Mouse (Mus musculus): ENCODE results near the gene Prr14.
A peak's percentile ranks its signal among the peaks of the same experiment; 100 is the strongest.
"Not testable (repeated sequence)": the region's sequence is repeated elsewhere in the genome, so short reads cannot be mapped to it uniquely, and the experiment has no call there.

Gene Prr14

DNA sequence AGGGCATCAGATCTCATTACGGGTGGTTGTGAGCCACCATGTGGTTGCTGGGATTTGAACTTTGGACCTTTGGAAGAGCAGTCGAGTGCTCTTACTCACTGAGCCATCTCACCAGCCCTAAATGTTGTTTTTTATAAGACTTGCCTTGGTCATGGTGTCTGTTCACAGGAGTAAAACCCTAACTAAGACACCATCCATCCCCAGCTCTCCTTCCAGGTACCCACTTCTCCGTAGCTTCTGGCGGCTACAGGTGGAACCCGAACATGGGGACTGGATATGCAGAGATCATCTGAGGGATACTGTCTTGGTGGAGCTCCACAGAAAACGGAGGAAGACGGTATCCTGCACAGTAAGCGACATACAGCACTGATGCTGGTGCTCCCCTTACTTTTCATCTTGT lies at the start of gene Prr14:
TSS of gene Prr14 (plus strand) at position 301 of the 400 bp plus-strand sequence.
- DNase-seq (ENCODE audit: low read depth, low spot score): not testable (repeated sequence)

DNA sequence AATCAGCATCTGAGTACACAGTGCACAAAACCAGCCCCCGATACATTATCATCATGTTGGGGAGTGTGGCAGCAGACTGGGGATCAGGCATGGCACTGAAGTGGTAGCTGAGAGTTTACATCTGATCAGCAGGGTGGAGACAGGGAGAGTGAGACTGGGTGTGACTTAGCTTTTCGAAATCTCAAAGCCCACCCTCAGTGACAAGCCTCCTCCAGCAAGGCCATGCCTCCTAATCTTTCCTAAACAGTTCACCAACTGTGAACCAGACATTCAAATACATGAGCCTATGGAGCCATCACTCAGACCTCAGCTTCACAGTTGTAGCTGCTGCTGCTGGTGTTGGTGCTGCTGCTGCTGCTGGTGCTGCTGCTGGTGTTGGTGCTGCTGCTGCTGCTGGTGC lies 48.0 kb upstream of the Prr14 start:
- no peak for DNase-seq (ENCODE audit: low read depth, low spot score)

DNA sequence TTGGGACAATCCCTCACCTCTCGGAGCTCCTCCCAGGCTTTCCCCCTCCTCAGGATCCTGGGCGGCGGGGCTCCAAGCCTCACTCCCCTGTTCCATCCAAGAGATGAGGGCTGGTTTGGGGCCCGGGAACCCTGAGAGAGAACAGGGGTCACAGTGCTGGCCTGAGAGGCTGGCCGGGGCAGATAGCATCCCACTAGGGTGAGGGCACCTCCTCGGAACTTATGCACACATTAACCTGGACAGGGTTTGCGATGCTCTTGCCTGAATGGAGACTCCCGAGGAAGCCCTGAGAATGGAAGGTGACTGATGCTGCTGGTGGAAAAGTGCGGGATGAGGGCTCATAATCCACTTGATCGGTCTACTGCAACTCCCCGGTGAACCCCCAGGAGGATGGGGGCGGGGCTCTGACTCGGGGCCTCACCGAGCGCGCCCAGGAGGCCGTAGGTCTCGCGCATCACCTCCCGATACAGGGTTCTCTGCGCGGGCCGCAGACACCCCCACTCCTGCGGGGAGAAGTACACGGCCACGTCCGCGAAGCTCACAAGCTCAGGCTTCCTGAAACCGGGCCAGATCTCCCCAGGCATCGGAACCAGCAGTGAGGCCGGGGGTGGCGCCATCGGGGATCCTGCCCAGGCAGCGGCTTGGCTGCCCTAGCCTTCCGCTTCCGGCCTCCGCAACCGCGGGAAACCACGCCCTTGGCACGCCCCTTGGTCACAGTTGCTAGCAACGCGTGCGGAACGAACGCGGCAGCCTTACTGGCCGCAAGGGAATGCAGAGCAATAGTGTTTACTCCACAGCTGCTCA lies 37.8 kb upstream of the Prr14 start, which contains the start of gene Zfp688:
TSS of gene Zfp688 (minus strand) at position 681 of the 804 bp plus-strand sequence.
- DNase-seq (ENCODE audit: low read depth, low spot score): peak; percentile 90

DNA sequence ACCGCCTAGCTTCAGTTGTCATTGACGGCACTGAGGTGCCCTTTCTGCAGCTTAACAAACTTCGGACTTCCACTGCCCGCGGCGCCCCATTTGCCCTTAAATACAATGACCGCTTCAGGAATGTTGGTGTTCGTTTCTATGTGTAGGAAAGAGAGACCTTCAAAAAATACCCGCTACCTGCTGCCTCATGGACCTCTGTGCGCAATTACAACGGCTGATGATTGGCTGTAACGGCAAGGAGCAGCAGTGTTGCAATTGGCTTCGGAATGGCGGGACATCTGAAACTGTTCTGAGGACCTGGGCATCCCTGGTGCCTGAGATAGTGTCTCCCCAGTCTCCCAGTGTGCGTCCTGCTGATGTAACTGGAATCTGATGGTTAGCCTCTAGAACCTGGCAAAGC lies 37.2 kb upstream of the Prr14 start:
- DNase-seq (ENCODE audit: low read depth, low spot score): no peak

DNA sequence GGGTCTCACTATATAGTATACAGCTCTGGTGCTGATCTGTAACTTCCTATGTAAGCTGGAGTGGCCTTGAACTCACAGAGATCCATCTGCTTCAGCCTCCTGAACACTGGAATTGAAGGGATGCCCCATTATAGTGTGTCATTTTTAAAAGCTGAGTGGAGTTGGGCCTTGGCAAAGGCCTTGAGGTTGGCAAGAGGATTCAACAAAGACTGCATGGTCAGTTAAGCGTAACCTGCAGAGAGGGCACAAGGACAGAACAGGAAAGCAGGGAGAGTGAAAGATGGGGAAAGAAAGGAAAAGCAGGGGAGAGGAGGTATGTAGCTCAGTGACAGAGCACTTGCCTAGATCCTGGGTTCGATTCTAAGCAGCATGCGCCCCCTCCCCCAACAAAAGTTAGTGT lies 34.1 kb upstream of the Prr14 start:
- no peak for DNase-seq (ENCODE audit: low read depth, low spot score)

DNA sequence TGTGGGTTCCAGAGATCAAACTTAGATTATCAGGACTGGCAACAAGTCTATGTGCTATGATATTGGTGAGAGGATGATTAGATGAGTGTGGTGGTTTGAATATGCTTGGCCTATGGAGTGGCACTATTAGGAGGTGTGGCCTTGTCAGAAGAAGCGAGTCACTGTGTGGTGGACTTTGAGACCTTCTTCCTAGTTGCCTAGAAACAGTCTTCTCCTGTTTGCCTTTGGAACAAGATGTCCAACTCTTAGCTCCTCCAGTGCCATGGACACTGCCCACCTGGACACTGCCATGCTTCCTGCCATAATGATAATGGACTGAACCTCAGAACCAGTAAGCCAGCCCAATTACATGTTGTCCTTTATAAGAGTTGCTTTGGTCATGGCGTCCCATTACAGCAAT lies 33.5 kb upstream of the Prr14 start:
- no peak for DNase-seq (ENCODE audit: low read depth, low spot score)

DNA sequence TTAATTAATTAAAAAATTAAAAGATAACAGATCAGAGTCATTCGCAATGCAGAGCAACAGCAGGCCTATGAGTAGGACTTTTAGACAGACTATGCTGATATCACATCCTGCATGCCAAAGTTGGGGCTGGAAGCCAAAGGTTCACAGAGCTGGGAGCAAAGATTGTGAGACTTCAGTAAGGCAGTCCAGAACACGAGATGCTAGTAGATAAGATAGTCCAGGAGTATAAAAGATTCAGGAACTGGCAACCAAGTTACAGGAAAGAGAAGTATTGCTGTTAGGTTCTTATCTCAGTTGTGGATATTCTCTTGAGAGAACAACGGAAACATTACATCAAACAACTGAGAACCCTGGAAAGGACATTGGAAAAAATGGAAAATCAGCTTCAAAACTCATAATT lies 33.1 kb upstream of the Prr14 start:
- DNase-seq (ENCODE audit: low read depth, low spot score): no peak

DNA sequence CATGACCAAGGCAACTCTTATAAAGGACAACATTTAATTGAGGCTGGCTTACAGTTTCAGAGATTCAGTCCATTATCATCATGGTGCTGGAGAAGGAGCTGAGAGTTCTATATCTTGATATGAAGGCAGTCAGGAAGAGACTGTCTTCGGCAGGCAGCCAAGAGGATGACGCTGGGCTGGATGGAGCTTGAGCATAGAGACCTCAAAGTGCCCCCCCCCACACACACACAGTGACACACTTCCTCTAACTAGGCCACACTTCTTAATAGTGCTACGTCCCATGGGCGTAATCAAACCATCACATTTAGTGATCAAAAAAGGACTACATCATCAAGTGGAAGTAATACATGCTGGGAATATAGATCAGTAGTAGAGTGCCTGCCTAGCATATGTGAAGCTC lies 24.2 kb upstream of the Prr14 start:
- DNase-seq (ENCODE audit: low read depth, low spot score): no peak

DNA sequence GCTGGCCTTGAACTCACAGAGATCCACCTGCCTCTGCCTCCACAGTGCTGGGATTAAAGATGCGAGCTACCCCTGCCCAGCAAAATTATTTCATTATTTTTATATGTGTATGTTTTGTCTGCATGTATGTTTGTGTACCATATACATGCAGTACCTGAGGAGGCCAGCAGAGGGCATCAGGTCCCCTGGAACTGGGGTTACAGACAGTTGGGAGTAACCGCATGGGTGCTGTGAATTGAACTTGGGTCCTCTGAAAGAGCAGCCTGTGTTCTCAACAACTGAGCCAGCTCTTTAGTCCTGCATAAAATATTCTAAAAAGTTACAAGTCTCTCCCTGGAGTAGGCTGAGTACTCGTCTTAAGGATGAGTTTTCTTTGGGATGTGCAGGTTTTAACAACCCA lies 21.7 kb upstream of the Prr14 start:
- no peak for DNase-seq (ENCODE audit: low read depth, low spot score)

DNA sequence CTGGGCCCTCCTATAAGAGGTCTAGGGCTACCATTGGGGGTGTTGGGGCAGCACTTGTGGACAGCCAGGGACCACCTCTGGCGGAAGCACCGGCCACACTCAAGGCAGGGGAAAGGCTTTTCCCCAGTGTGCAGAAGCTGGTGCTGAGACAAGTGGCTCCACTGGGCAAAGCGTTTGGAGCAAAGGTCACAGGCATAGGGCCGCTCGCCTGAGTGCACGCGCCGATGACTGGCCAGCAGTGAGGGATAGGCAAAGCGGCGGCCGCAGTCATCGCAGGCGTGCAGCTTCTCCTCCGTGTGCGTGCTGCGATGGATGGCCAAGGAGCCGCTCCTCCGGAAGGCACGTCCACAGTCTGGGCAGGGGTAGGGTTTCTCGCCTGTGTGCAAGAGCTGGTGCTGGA lies 15.4 kb upstream of the Prr14 start:
- no peak for DNase-seq (ENCODE audit: low read depth, low spot score)

DNA sequence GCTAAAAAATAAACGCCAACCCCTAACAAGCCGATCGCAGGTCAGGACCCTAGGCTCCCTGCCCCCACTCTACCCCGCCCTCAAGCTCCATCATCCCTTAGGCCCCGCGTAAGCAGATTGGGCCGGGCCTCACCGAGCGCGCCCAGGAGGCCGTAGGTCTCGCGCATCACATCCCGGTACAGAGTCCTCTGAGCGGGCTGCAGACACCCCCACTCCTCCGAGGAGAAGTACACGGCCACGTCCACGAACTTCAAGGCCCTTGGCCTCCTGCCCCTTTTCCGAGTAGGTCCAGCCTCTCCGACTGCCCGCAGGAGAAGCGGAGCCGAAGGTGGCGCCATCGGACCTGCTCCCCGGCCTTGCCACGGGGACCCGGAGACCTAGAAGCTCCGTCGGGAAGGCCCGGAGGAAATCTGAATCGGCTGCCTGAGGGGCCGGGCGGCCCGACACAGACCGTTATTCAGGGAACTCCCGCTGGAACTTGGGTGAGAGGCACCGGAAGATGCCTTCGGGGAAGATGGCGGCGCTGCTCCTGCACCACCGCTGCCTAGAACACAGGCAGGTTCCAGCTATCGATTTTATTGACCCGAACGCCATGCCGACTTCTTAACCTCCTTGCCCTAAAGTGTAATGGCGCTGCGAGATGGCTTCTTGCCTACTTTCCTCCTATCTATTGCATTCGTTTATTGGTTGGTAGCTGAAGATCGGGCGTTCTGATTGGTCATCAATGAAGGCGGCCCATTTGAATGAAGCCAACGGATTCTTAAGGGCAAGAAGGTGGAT lies 10.7 kb upstream of the Prr14 start, which contains the start of gene Zfp689:
TSS of gene Zfp689 (minus strand) at position 638 of the 780 bp plus-strand sequence.
- peak; percentile 97 for DNase-seq (ENCODE audit: low read depth, low spot score)

DNA sequence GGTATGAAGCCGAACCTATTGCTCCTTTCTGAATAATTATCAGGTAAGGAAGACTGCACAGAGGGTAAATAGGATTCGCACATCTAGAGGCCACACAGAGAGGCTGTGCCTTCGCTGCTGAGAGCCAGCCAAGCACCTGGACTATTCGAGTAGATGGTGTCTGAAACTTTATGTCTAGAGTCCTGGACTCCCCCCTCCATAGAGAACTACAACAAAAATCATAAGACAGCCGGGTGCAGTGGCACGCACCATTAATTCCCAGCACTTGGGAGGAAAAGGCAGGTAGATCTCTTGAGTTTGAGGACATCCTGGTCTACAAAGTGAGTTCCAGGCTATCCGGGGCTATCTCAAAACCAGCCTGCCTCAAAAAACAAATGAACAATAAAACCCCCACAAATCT lies 9.4 kb upstream of the Prr14 start:
- DNase-seq (ENCODE audit: low read depth, low spot score): no peak

DNA sequence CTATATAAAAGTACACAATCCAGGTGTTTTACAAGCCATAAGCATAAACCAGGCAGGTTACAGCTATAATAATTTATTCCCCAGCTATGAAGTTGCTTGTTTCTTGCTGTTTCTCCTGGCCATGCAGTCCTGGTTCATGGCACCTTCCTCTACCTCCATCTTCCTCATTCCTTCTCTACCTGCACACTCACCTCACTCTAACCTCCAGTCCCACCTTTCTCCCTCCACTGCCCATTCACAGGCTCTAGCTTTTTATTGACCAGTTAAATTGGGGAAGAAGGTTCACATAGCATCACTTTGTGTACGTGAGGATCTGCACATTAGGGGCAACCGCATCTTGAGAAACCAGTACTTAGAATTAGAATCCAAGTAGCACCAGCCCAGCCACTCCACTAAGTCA lies 6.4 kb upstream of the Prr14 start:
- no peak for DNase-seq (ENCODE audit: low read depth, low spot score)

DNA sequence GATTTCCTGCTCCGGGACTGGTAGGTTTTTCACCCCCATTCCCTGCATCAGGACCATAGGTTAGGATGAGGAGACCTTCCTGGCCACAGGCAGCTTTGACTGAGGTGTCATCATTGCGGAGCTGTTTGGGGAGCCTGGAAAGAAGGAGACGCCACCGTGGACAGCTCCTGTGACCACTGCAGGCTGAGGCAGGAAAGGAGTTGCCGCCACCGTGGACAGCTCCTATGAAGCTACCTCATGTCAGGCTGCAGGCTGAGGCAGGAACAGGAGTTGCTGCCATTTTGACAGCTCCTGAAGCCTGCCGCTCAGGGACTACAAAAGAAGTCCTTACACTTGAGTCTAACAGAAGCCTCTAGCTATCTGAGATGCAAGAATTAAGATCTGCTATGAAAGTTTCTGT lies 4.5 kb upstream of the Prr14 start:
- DNase-seq (ENCODE audit: low read depth, low spot score): no peak

DNA sequence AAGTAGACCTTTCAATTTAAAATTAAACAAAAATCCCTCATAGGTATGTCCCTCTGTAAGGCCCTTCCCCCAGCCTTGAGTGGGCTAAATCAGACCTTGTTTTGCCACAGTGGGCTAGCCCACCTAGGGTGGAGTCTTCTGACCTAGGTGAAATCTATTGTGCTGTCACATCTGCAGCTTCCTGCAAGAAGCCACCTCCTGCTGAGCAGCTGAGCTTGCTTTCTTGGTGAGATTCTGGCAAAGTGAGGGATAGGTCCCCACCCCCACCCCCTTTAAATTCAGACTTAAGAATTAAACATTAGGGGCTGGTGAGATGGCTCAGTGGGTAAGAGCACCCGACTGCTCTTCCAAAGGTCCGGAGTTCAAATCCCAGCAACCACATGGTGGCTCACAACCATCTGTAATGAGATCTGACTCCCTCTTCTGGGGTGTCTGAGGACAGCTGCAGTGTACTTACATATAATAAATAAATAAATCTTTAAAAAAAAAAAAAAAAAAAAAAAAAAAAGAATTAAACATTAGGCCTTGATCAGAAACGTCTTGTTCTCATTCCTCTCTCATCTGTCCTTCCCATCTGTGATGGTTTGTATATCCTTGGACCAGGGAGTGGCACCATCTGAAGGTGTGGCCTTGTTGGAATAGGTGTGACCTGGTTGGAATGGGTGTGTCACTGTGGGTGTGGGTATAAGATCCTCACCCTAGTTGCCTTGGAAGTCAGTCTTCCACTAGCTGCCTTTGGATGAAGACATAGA lies 864 bp upstream of the Prr14 start:
- DNase-seq (ENCODE audit: low read depth, low spot score): not testable (repeated sequence)

DNA sequence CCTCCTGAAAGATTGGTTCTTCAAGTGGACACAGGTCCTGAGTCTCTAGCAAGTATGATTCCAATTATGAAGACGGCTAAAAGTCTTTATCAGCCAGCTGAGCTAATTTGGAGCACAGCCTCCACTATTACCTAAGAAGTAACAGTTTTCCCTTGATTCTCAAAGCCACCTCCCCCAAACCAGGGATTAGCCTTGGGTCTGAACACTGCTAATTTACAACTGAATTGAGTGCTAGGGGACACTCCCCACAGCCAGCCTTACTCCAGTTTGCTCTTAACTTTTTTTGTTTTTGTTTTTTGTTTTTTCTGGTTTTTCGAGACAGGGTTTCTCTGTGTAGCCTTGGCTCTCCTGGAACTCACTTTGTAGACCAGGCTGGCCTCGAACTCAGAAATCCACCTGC lies 5.8 kb downstream of the Prr14 start:
- DNase-seq (ENCODE audit: low read depth, low spot score): no peak

DNA sequence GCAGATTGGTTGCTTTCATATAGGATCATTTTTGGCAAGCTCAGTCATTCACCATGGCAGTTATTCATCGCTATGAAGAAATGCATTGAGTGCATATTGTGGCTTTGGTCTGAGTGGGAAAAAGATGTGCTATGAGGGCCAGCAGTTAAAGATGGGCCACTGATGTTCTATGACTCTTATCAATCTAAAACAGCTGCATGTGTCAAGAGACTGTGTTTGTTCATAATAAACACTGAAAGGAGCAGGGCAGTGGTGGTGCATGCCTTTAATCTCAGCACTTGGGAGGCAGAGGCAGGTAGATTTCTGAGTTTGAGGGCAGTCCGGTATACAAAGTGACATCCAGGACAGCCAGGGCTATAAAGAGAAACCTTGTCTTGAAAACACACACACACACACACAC lies 6.3 kb downstream of the Prr14 start:
- DNase-seq (ENCODE audit: low read depth, low spot score): not testable (repeated sequence)

DNA sequence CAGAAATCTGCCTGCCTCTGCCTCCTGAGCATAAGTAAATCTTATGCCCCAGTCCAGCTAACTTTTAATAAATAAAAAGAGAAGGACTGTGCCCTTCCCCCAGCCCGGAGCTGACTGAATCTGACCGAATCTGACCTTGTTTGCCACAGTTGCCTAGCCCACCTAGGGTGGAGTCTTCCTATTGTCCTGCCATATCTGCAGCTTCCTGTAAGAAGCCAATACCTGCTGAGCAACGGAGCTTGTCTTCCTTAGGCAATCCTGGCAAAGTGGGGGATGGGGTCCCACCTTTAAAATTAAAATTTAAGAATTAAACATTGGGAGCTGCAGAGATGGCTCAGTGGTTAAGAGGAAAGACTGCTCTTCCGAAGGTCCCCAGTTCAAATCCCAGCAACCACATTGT lies 7.2 kb downstream of the Prr14 start:
- DNase-seq (ENCODE audit: low read depth, low spot score): no peak

DNA sequence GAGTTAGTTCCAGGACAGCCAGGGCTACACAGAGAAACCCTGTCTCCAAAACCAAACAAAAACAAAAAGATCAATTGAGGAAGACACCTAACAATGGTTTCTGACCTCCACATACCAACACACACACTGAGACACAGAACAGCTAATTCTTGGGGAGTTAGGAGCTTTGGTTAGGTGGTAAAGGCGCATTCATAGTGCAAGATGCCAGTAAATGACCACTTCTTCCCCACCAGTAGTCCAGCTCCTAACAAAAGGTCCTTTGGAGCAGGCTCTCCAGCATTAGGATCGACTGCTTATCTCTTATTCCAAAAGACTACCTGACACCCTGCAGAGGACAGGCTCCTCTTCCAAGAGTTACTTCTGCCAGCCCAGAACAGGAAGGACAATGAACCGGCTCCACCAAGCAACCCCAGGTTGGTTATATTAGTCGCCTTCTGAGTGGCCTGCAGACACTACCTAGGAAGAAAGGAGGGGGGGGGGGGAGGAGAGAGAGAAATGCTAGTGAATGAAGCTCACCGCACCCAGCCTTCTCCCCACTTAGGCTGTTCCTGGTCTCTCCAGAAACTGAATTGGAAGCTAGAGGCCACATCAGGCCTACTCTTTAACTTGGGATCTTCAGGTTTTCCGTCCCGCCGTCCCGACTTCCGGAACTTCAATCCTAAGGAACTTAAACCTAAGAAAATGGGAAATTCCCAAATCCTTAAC lies 10.8 kb downstream of the Prr14 start:
- DNase-seq (ENCODE audit: low read depth, low spot score): no peak

DNA sequence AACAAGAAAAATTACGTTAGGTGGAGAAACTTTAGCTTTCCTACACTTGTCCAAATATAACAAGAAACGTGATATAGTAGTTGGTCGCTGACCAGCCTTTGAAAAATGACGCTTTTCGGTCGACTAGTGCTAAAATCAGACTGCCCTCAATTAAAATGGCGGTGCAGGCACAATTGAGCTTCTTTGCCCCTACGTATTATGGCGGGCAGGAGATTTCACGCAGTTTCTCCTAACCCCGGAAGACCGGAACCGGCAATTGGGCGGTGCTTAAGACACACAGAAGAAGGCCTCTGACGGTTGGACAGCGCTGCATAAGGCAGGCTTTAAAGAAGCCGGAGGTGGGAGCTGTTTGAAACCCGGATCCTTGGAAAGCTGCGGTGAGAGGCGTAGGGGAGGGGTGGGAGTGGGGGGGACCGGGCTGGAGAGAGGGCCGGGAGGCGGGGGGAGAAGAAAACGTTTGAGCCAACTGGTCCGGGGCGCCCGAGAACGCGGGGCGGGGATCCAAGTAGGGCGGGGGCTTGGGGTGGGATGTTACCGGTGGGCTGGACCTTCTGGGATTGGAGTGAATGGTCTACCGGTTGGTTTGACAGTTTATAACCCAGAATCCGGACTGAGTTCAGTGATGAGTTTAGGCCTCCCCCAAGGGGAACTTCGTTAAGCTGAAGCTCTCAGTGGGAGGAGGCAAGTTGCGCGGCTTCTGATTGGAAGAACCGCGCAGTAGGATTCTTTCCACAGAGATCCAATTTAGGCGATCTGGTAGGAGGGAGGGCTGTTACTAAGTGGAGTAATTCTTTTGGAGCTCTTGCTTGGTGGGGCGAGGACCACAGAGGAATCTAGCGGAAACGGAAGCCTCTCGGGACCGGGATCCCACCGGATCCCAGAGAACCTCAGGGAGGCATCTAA lies 11.6 kb downstream of the Prr14 start:
- DNase-seq (ENCODE audit: low read depth, low spot score): peak; percentile 96

DNA sequence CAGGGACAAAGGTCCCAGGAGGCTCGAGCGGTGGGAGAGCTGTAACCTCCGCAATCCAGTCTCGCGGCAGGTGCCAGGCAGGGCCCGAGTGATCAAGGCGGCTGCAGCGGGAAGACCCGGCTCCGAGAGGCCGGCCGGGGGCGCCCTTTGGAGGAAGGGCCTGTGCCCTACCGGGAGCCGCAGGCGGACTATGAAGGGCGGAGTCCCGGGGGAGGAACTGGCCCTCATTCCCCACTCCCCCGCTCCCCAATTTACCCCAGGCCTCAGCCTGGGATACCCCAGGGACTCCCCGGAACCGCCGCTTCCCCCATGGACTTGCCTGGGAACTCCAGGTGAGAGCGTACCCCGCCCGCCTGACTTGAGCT lies 12.2 kb downstream of the Prr14 start:
- DNase-seq (ENCODE audit: low read depth, low spot score): no peak

Data from forelimb bud, embryonic 11.5 days (tissue).